Mouse (Mus musculus): ENCODE measurements at regions not wholly inside any gene's neighbourhood (a gene's known extent, or its start where the extent isn't known, plus 50 kb on each side); places are given as distances from the start of the nearest gene placed in this dataset.

GRCm38 (mm10) chr8:92130025-92130557 lies 227.3 kb upstream of the Irx5 start:
- Histone ChIP-seq H3K4me3 (ENCODE audit: low read length) (no peak overlapping the region), H3K27me3 (ENCODE audit: control insufficient read depth, insufficient read depth, low read depth, low read length) (no peaks in the 10 kb centered on the region), H3K4me1 (replicated peaks; ENCODE audit: control insufficient read depth, insufficient read depth, low read length) (peaks cover 11% of the 10 kb centered on the region), H3K27ac (ENCODE audit: low read length) (no peak overlapping the region), H3K9me3 (ENCODE audit: control insufficient read depth, low read length) (no peaks in the 10 kb centered on the region), H3K36me3 (ENCODE audit: control insufficient read depth, insufficient read depth, low read length) (no peaks in the 10 kb centered on the region), H3K4me2 (ENCODE audit: low read depth, low read length) (no peak overlapping the region), H3K9ac (ENCODE audit: low read length) (no peak overlapping the region)
- ATAC-seq (ENCODE audit: low read depth): no peak
- 37% methylated on average over 8 of the region's 8 CpGs for WGBS

GRCm38 (mm10) chr8:92129241-92130015 lies 228.0 kb upstream of the Irx5 start:
- H3K4me3 ChIP-seq (ENCODE audit: low read length): no peak overlapping the region
- ATAC-seq (ENCODE audit: low read depth): peak; percentile 60
- H3K4me1 ChIP-seq (replicated peaks; ENCODE audit: control insufficient read depth, insufficient read depth, low read length): peaks cover 11% of the 10 kb centered on the region
- H3K9me3 ChIP-seq (ENCODE audit: control insufficient read depth, low read length): no peaks in the 10 kb centered on the region
- no peak overlapping the region for H3K4me2 ChIP-seq (ENCODE audit: low read depth, low read length)
- H3K27ac ChIP-seq (ENCODE audit: low read length): no peak overlapping the region
- H3K36me3 ChIP-seq (ENCODE audit: control insufficient read depth, insufficient read depth, low read length): no peaks in the 10 kb centered on the region
- H3K27me3 ChIP-seq (ENCODE audit: control insufficient read depth, insufficient read depth, low read depth, low read length): no peaks in the 10 kb centered on the region
- WGBS: 34% methylated on average over 6 of the region's 6 CpGs
- H3K9ac ChIP-seq (ENCODE audit: low read length): no peak overlapping the region

GRCm38 (mm10) chr8:92125631-92126030 lies 231.8 kb upstream of the Irx5 start:
- peaks cover 8% of the 10 kb centered on the region for H3K4me1 ChIP-seq (replicated peaks; ENCODE audit: control insufficient read depth, insufficient read depth, low read length)
- H3K27ac ChIP-seq (ENCODE audit: low read length): no peak overlapping the region
- no peaks in the 10 kb centered on the region for H3K27me3 ChIP-seq (ENCODE audit: control insufficient read depth, insufficient read depth, low read depth, low read length)
- H3K9me3 ChIP-seq (ENCODE audit: control insufficient read depth, low read length): no peaks in the 10 kb centered on the region
- H3K9ac ChIP-seq (ENCODE audit: low read length): no peak overlapping the region
- no peak for ATAC-seq (ENCODE audit: low read depth)
- no peaks in the 10 kb centered on the region for H3K36me3 ChIP-seq (ENCODE audit: control insufficient read depth, insufficient read depth, low read length)
- H3K4me2 ChIP-seq (ENCODE audit: low read depth, low read length): no peak overlapping the region
- 46% methylated on average over 3 of the region's 3 CpGs for whole genome bisulfite sequencing
- no peak overlapping the region for H3K4me3 ChIP-seq (ENCODE audit: low read length)

- 54% methylated on average over 2 of the region's 2 CpGs for WGBS
- no peaks in the 10 kb centered on the region for H3K4me1 ChIP-seq (replicated peaks; ENCODE audit: control insufficient read depth, insufficient read depth, low read length)
- no peaks in the 10 kb centered on the region for H3K9me3 ChIP-seq (ENCODE audit: control insufficient read depth, low read length)
- ATAC-seq (ENCODE audit: low read depth): no peak
- H3K27ac ChIP-seq (ENCODE audit: low read length): no peak overlapping the region
- no peak overlapping the region for H3K9ac ChIP-seq (ENCODE audit: low read length)
- no peaks in the 10 kb centered on the region for H3K36me3 ChIP-seq (ENCODE audit: control insufficient read depth, insufficient read depth, low read length)
- H3K4me2 ChIP-seq (ENCODE audit: low read depth, low read length): no peak overlapping the region
- no peaks in the 10 kb centered on the region; the same call in 1 of the 2 replicates for H3K27me3 ChIP-seq (ENCODE audit: control insufficient read depth, insufficient read depth, low read depth, low read length)
- no peak overlapping the region for H3K4me3 ChIP-seq (ENCODE audit: low read length)
Measured at GRCm38 (mm10) chr8:92121296-92121695, 236.1 kb upstream of the Irx5 start.

- Histone ChIP-seq H3K9me3 (ENCODE audit: control insufficient read depth, low read length) (no peaks in the 10 kb centered on the region), H3K27ac (ENCODE audit: low read length) (no peak overlapping the region), H3K4me2 (ENCODE audit: low read depth, low read length) (no peak overlapping the region), H3K36me3 (ENCODE audit: control insufficient read depth, insufficient read depth, low read length) (no peaks in the 10 kb centered on the region), H3K4me3 (ENCODE audit: low read length) (no peak overlapping the region), H3K27me3 (ENCODE audit: control insufficient read depth, insufficient read depth, low read depth, low read length) (no peaks in the 10 kb centered on the region; the same call in 1 of the 2 replicates), H3K4me1 (replicated peaks; ENCODE audit: control insufficient read depth, insufficient read depth, low read length) (peaks cover 4% of the 10 kb centered on the region; the same call in 1 of the 2 replicates), H3K9ac (ENCODE audit: low read length) (no peak overlapping the region)
- no peak for ATAC-seq (ENCODE audit: low read depth)
- 92% methylated on average over 15 of the region's 15 CpGs for WGBS
Measured at GRCm38 (mm10) chr8:92115479-92116267, 241.8 kb upstream of the Irx5 start.

- peak overlapping the region; percentile 20; the same call in 1 of the 2 replicates for H3K9ac ChIP-seq (ENCODE audit: low read length)
- peak overlapping the region; percentile 32; the same call in 1 of the 2 replicates for H3K4me2 ChIP-seq (ENCODE audit: low read depth, low read length)
- no peaks in the 10 kb centered on the region; the same call in 1 of the 2 replicates for H3K27me3 ChIP-seq (ENCODE audit: control insufficient read depth, insufficient read depth, low read depth, low read length)
- H3K4me1 ChIP-seq (replicated peaks; ENCODE audit: control insufficient read depth, insufficient read depth, low read length): peaks cover 4% of the 10 kb centered on the region; the same call in 1 of the 2 replicates
- 23% methylated on average over 22 of the region's 22 CpGs for WGBS
- H3K9me3 ChIP-seq (ENCODE audit: control insufficient read depth, low read length): no peaks in the 10 kb centered on the region
- H3K4me3 ChIP-seq (ENCODE audit: low read length): peak overlapping the region; percentile 13; the same call in 1 of the 2 replicates
- no peak overlapping the region; the same call in 1 of the 2 replicates for H3K27ac ChIP-seq (ENCODE audit: low read length)
- ATAC-seq (ENCODE audit: low read depth): no peak
- H3K36me3 ChIP-seq (ENCODE audit: control insufficient read depth, insufficient read depth, low read length): no peaks in the 10 kb centered on the region
Measured at GRCm38 (mm10) chr8:92114311-92115275, 242.8 kb upstream of the Irx5 start.

GRCm38 (mm10) chr8:92113901-92114300 lies 243.5 kb upstream of the Irx5 start:
- Histone ChIP-seq H3K9ac (ENCODE audit: low read length) (no peak overlapping the region), H3K4me3 (ENCODE audit: low read length) (no peak overlapping the region), H3K4me2 (ENCODE audit: low read depth, low read length) (0 out of 2 replicates have a peak overlapping the region, but pooled peaks have one; percentile 21), H3K27me3 (ENCODE audit: control insufficient read depth, insufficient read depth, low read depth, low read length) (no peaks in the 10 kb centered on the region), H3K27ac (ENCODE audit: low read length) (no peak overlapping the region), H3K4me1 (replicated peaks; ENCODE audit: control insufficient read depth, insufficient read depth, low read length) (peaks cover 4% of the 10 kb centered on the region; the same call in 1 of the 2 replicates), H3K9me3 (ENCODE audit: control insufficient read depth, low read length) (no peaks in the 10 kb centered on the region), H3K36me3 (ENCODE audit: control insufficient read depth, insufficient read depth, low read length) (no peaks in the 10 kb centered on the region)
- ATAC-seq (ENCODE audit: low read depth): no peak
- 10% methylated on average over 9 of the region's 9 CpGs for WGBS

- Histone ChIP-seq H3K27ac (ENCODE audit: low read length) (no peak overlapping the region), H3K27me3 (ENCODE audit: control insufficient read depth, insufficient read depth, low read depth, low read length) (no peaks in the 10 kb centered on the region), H3K4me3 (ENCODE audit: low read length) (no peak overlapping the region), H3K36me3 (ENCODE audit: control insufficient read depth, insufficient read depth, low read length) (no peaks in the 10 kb centered on the region), H3K9me3 (ENCODE audit: control insufficient read depth, low read length) (no peaks in the 10 kb centered on the region), H3K9ac (ENCODE audit: low read length) (no peak overlapping the region), H3K4me1 (replicated peaks; ENCODE audit: control insufficient read depth, insufficient read depth, low read length) (peaks cover 4% of the 10 kb centered on the region; the same call in 1 of the 2 replicates), H3K4me2 (ENCODE audit: low read depth, low read length) (no peak overlapping the region)
- 73% methylated on average over 4 of the region's 4 CpGs for whole genome bisulfite sequencing
- no peak for ATAC-seq (ENCODE audit: low read depth)
Measured at GRCm38 (mm10) chr8:92113386-92113785, 244.0 kb upstream of the Irx5 start.

All from lung, embryonic 16.5 days (tissue).